Mouse (Mus musculus) midbrain, embryonic 14.5 days (tissue): ENCODE results near the gene Nuak1. TPM values are rescaled to one million over a fixed set of nuclear protein-coding genes. Genes with fewer than 3 reads are reported as not detected.

Experiments used
- ATAC-seq: fragments of 200-750 bp; cut with Nextera tagmentation; 2 replicates; pipeline ENCODE4 v1.8.0; 2017; ENCODE audit warnings: moderate number of reproducible peaks, moderate library complexity; ENCODE audit not compliant: low FRiP score, low TSS enrichment
- DNase-seq: peaks from one replicate; pipeline ENCODE4 v3.0.0-alpha.2; 2015
- H3K27ac ChIP-seq: fragments of 300-500 bp; sonication (generic); replicated peaks from 2 replicates; pipeline ENCODE4 v1.5.1; 2014; ENCODE audit warnings: mild to moderate bottlenecking, low read depth, low read length, moderate library complexity
- H3K27me3 ChIP-seq: fragments of 300-500 bp; sonication (generic); 2 replicates; pipeline ENCODE4 v1.6.1; 2014; ENCODE audit warnings: low read length, control low read depth, mixed read lengths; ENCODE audit not compliant: control insufficient read depth, insufficient read depth
- H3K36me3 ChIP-seq: fragments of 300-500 bp; sonication (generic); 2 replicates; pipeline ENCODE4 v1.6.1; 2014; ENCODE audit warnings: low read length, control low read depth; ENCODE audit not compliant: control insufficient read depth, insufficient read depth
- H3K4me1 ChIP-seq: fragments of 300-500 bp; sonication (generic); 2 replicates; pipeline ENCODE4 v1.6.1; 2014; ENCODE audit warnings: mild to moderate bottlenecking, antibody characterized with exemption, low read length, control low read depth; ENCODE audit not compliant: control insufficient read depth, insufficient read depth
- H3K4me2 ChIP-seq: fragments of 300-500 bp; sonication (generic); 2 replicates; pipeline ENCODE4 v1.6.1; 2014; ENCODE audit warnings: mild to moderate bottlenecking, low read length, moderate library complexity
- H3K4me3 ChIP-seq: fragments of 300-500 bp; sonication (generic); replicated peaks from 2 replicates; pipeline ENCODE4 v1.5.1; 2014; ENCODE audit warnings: low read depth, low read length
- H3K9ac ChIP-seq: fragments of 300-500 bp; sonication (generic); replicated peaks from 2 replicates; pipeline ENCODE4 v1.6.1; 2014; ENCODE audit warnings: mild to moderate bottlenecking, low read length, moderate library complexity
- H3K9me3 ChIP-seq: fragments of 300-500 bp; sonication (generic); 2 replicates; pipeline ENCODE4 v1.6.1; 2016; ENCODE audit warnings: low read length, control low read depth, mixed read lengths; ENCODE audit not compliant: control insufficient read depth
- WGBS: fragments of 180-500 bp; shearing (Covaris S2); extraction: QIAGEN DNeasy Blood & Tissue Kit; methylation state at CpG from one replicate; pipeline ENCODE4 v1.1.7; 2014; 5-methylcytosine and 5-hydroxymethylcytosine counted together
- polyA plus RNA-seq: library from polyadenylated mRNA; unstranded; fragments of >200 nt; fragmentation: Nextera tagmentation; extraction: Ambion mirVana; gene quantifications from 2 replicates; pipeline ENCODE4 v1.2.1, GENCODE M21; 2014

The Nuak1 gene
- polyA plus RNA-seq, 1 experiment from 2014 or later, result 5.4 TPM

DNA sequence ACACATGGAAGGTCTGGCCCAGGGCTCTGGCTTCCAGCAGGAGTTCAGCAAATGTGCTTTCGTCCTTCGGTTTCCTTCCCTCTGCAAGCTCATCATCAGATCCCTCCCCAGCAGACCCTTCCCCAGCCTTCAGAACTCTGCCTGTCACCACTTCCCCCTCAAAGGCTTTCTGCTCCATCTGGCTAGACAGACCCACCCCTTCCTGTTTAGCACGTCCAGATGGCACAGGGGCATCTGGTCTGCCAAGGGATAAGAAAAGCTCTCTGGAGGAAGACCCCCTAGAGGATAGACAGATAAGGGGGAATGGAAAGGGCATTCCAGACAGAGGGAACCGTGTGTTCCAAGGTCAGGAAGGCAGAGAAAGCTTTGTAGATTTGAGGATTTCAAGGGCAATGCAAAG, 53.1 kb downstream of the Nuak1 start:
- no peak for DNase-seq
- H3K27ac ChIP-seq, result no peak overlapping the region
- no peak overlapping the region for H3K9ac ChIP-seq
- H3K27me3 ChIP-seq, result no peaks in the 10 kb centered on the region
- H3K4me2 ChIP-seq, result no peak overlapping the region
- no peak overlapping the region for H3K4me3 ChIP-seq
- H3K9me3 ChIP-seq, result no peaks in the 10 kb centered on the region
- ATAC-seq, result no peak
- H3K4me1 ChIP-seq, result peaks cover 47% of the 10 kb centered on the region
- 36% methylated on average over 4 of the region's 4 CpGs for WGBS
- peaks cover 17% of the 10 kb centered on the region for H3K36me3 ChIP-seq

DNA sequence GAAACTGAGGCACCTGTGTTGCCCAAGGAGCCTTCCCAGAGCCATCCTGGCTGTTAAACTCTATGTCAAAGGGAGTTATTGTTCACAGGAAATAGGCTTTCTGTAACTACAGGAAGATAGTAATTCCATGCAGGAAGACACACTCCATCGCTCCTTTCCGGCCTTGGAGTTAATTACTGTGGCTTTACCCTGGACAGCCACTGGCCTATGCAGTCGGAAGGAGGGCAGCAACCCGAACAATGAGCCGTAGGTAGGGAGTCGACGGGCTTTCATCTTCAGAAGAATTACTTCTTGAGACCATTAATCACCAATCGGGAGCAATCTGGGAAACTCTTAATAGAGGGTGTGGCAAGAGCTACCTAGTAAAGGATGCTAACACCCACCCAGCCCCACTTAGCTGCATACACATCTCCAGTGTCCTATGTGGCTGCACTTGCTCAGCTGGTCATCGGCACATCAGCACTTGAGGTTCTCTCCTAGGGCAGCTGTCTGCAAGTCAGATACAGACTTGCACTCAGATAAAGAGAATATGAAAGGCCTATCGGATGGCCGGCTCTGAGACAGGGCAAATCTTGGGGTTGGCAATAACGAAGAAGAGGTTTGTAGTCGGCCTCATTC, 53.7 kb downstream of the Nuak1 start:
- 63% methylated on average over 13 of the region's 13 CpGs for WGBS

DNA sequence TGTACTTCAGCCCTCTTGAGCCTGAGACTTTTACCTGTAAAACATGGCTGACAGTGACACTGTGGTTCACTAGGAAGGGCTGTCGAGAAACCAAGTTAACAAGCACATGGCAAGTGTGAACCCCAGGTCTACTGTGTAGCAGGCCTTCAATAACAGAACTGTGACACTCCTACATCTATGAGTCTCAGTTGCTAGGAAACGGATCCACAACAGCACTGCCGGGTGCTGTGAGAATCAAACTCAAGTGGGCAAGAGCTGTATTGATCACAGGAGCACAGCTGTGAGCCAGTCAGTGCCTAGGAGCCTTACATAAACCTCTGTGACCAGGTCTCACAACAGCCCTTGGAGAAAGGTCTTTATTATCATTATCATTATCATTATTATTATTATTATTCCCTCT, 54.2 kb downstream of the Nuak1 start:
- H3K9me3 ChIP-seq, result no peaks in the 10 kb centered on the region
- WGBS, result 57% methylated on average over 3 of the region's 3 CpGs
- H3K4me3 ChIP-seq, result no peak overlapping the region
- no peak overlapping the region for H3K4me2 ChIP-seq
- H3K9ac ChIP-seq, result no peak overlapping the region
- H3K4me1 ChIP-seq, result peaks cover 42% of the 10 kb centered on the region
- H3K36me3 ChIP-seq, result peaks cover 10% of the 10 kb centered on the region
- H3K27me3 ChIP-seq, result no peaks in the 10 kb centered on the region
- H3K27ac ChIP-seq, result no peak overlapping the region
- ATAC-seq (no peak), DNase-seq (no peak)

More for the DNA sequence above, 53.7 kb downstream of the Nuak1 start:
- ATAC-seq (no peak), DNase-seq (no peak)
- Histone ChIP-seq H3K9ac (no peak overlapping the region), H3K36me3 (peaks cover 13% of the 10 kb centered on the region), H3K9me3 (no peaks in the 10 kb centered on the region), H3K4me1 (peaks cover 42% of the 10 kb centered on the region), H3K4me2 (no peak overlapping the region), H3K27ac (no peak overlapping the region), H3K4me3 (no peak overlapping the region), H3K27me3 (no peaks in the 10 kb centered on the region)

DNA sequence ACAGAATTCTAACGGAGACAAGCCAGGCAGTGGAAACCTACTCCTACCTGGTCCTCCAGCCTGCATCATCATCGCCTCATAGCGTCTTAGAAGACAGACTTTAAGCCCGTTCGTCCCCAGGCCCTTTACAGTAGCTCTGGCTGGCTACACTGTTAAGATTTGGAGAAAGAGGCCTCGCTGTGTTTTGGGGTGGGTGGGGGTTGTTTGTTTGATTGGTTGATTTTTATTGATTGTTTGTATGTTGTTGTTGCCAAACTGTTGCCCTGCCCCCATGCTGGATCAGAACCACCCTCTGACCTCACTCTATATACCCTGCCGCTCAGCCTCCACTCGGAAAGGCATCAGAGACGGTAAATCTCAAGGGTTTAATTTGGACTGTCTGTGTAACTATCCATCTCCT, 55.6 kb downstream of the Nuak1 start:
- Histone ChIP-seq H3K27ac (no peak overlapping the region), H3K36me3 (0 out of 2 replicates have a peak, but pooled peaks cover 3% of the 10 kb centered on the region), H3K9me3 (no peaks in the 10 kb centered on the region), H3K27me3 (no peaks in the 10 kb centered on the region), H3K9ac (no peak overlapping the region), H3K4me3 (no peak overlapping the region), H3K4me1 (peaks cover 42% of the 10 kb centered on the region), H3K4me2 (no peak overlapping the region)
- no peak for ATAC-seq
- no peak for DNase-seq
- 82% methylated on average over 9 of the region's 9 CpGs for WGBS

DNA sequence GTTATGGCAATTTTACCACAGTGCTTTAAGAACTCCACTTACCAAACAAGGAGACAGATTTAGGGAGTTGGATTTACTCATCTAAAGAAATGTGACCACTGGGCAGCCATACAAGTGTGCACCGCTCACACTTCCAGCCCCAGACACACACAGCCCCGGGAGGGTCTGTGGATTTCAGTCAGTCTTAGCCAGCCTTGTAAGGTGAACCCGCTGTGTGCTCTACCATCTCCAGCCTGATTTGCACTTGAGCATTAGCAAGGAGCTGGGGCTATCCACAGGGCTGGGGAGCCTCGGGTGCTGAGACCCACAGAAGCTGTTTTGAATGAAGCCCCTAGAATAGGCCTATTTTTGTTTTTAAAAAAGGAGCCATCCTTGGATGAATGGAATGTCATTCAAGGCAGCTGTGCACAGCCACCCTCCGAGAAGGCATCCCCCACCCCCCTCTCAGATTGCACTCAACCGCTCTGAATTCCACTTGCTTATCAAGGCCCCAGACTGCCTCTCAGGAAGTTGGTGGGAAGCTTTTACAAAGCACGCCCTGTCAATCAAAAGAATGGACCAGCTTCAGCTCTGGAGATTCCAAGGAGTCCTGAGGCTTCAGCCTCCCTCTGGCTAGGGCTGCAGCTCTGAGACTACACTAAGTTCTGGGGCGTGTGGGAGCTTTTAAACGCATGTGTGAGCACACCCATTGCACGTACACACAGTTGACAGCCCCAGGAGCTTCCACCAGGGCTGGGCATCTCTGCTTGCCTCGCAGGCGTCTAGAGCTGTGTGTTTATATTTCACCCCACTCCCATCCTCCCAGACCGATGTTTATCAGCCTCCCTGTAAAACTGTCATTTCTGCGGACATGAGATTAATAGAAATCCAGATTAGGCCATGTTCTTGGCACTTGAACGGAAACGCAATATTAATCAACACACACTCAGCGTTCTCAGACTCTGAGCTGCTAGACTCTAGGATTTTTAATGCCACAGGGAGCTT, 57.2 kb downstream of the Nuak1 start:
- no peaks in the 10 kb centered on the region for H3K27me3 ChIP-seq
- H3K4me2 ChIP-seq, result no peak overlapping the region
- no peaks in the 10 kb centered on the region for H3K9me3 ChIP-seq
- peak overlapping the region; percentile 70 for H3K27ac ChIP-seq
- WGBS, result 13% methylated on average over 17 of the region's 17 CpGs
- peak; percentile 69 for DNase-seq
- H3K9ac ChIP-seq, result no peak overlapping the region
- peak; percentile 67 for ATAC-seq
- H3K4me3 ChIP-seq, result no peak overlapping the region
- H3K4me1 ChIP-seq, result peaks cover 36% of the 10 kb centered on the region
- H3K36me3 ChIP-seq, result peaks cover 9% of the 10 kb centered on the region

DNA sequence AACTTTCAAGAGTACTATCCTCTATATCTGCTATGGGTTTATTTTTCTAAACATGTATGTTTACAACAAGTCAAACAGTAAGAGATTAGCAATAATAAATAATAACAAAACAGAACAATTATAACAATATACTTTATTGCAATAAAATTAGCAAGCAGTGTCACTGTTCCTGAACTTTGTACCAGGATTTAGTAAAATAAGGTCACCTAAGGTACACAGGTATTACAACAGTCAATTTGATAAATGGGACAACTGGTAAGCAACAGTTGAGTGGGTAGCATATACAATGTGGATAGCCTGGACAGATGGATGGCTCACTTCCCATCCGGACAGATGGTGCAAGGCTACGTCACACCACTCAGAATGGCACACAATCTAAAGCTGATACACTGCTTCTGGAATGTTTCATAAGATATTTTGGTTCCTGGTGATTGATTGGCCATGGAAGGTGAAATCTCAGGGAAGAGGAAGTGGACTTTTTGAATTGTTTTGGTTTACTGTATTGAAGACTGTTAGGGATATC, 59.1 kb downstream of the Nuak1 start:
- Histone ChIP-seq H3K9me3 (no peaks in the 10 kb centered on the region), H3K4me3 (no peak overlapping the region), H3K27me3 (no peaks in the 10 kb centered on the region), H3K27ac (no peak overlapping the region), H3K4me2 (no peak overlapping the region), H3K4me1 (peaks cover 20% of the 10 kb centered on the region), H3K36me3 (peaks cover 17% of the 10 kb centered on the region), H3K9ac (no peak overlapping the region)
- no peak for DNase-seq
- 94% methylated on average over 2 of the region's 2 CpGs for WGBS
- no peak for ATAC-seq

DNA sequence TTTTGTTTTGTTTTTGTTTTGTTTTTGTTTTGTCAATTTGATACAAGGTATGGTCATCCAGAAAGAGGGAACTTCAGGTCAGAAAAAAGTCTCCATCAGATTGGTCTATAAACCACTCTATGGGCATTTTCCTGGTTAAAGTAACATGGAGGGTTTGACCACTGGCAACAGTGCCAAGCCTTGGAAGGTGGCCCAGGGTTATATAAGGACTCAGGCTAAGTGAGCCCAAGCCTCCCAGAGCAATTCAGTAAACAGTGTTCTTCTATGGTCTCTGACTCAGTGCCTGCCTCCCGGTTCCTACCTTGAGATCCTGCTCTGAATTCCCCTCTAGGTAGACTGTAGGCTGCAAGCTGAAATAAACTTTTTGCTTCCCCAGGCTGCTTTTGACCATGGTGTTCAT, 61.0 kb downstream of the Nuak1 start:
- no peak overlapping the region for H3K9ac ChIP-seq
- H3K4me2 ChIP-seq, result no peak overlapping the region
- 100% methylated on average over 1 of the region's 1 CpGs for WGBS
- peaks cover 14% of the 10 kb centered on the region for H3K4me1 ChIP-seq
- peaks cover 22% of the 10 kb centered on the region for H3K36me3 ChIP-seq
- no peaks in the 10 kb centered on the region for H3K9me3 ChIP-seq
- H3K27ac ChIP-seq, result no peak overlapping the region
- no peaks in the 10 kb centered on the region for H3K27me3 ChIP-seq
- DNase-seq (no peak), ATAC-seq (no peak)
- no peak overlapping the region for H3K4me3 ChIP-seq

DNA sequence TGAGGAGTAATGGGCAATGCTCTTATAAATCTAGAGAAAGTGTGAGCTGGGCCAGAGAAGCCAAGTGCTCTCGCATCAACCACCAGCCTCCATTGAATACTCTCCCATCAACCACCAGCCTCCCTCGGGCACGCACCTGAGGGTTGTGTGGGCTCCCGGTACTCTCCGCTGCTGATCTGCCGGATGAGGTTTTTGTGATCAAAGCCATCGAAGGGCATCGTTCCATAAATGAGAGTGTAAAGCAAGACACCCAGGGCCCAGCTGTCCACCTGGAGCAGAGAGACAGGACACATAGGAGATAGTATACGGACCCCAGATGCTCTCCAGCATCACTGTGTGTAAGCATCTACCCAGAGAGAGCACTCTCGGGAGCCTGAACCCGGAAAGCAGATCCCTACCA, 62.4 kb downstream of the Nuak1 start:
- peaks cover 6% of the 10 kb centered on the region for H3K4me1 ChIP-seq
- WGBS, result 96% methylated on average over 11 of the region's 11 CpGs
- DNase-seq (no peak), ATAC-seq (no peak)
- H3K4me3 ChIP-seq, result no peak overlapping the region
- H3K36me3 ChIP-seq, result peaks cover 32% of the 10 kb centered on the region
- H3K4me2 ChIP-seq, result no peak overlapping the region
- no peak overlapping the region for H3K27ac ChIP-seq
- no peaks in the 10 kb centered on the region for H3K27me3 ChIP-seq
- no peak overlapping the region for H3K9ac ChIP-seq
- H3K9me3 ChIP-seq, result no peaks in the 10 kb centered on the region
